Mouse (Mus musculus): ENCODE measurements at regions not wholly inside any gene's neighbourhood (a gene's known extent, or its start where the extent isn't known, plus 50 kb on each side); places are given as distances from the start of the nearest gene placed in this dataset.

DNA sequence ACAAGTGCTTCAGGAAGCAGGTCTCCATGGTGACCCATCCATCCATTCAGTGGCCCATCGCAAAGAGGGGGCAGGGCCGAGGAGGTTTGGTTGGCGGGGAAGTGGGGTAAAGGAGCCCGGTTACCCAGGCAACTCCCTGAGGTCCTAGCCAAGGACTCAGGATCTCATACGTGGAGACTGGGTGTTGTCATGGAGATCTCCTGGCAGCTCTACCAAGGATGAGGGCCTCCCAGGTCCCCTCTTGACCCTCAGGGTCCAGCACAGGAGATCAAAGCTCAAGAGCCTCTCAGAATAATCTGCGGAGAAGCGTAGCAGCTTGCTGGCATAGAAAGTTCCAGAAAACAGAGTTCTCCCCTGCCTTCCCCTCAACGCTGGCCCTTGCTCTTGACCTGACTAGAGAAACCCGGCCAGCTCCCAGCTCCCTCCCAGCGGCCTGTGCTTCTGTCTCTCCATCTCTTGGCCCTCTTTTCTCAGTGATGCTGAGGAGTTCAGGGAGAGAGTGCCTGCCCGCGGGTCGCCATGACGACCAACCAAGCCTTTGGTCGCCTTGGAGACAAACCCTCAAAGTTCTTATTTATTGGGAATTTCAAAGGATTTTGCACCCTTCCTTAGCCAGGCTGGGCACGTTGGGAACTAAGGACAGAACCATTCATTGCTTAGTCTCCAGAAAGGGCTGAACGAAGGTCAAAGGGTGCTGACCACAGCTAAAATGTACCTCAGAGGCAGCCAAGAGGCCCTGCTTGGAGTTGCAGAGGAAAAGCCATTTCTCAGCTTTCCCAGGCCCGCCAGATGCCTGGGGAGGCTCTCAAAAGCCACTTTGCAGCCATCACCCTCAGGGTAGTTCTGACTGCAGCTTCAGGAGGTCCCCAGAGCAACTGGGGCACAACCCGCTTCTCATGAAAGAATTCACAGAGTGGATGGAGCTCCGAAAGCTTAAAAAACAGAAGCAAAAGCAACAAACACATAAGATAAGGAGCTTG is 60.0 kb downstream of the Ubiad1 start:
- intact Hi-C loops (cut with DNase I) = loop anchor here (5.0 kb wide), 1 partner anchor 92 kb away; no protein-coding TSS in a partner anchor
- peak; percentile 86 for DNase-seq (ENCODE audit: extremely low spot score in 1 of 2, low spot score in 2 of 2)

- intact Hi-C loops (cut with DNase I) = loop anchor here (5.0 kb wide), 1 partner anchor 88 kb away; no protein-coding TSS in a partner anchor
- DNase-seq (ENCODE audit: extremely low spot score in 1 of 2, low spot score in 2 of 2) = no peak
Observed at GRCm38 (mm10) chr4:148380562-148380961, 64.0 kb downstream of the Ubiad1 start.

DNA sequence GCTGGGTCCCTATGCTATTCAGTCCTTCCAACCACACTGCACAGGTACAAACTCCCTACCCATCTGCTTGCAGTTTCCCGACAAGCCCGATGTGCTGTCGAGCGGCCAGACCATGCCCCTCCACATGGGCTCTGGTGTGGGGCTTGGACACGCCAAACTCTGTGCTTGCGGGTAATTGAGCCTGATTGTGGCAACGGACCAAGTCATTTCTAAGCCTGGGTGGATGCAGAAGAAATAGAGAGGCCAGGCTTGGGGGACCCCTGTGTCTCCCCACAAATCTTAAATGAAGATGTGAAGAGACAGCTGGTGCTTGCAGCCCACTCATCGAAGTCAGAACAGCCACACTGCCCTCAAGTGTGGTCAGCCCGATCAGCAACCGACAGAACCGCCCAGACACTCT is 66.1 kb downstream of the Ubiad1 start:
- intact Hi-C loops (cut with DNase I) = no loop called here
- DNase-seq (ENCODE audit: extremely low spot score in 1 of 2, low spot score in 2 of 2) = no peak

DNA sequence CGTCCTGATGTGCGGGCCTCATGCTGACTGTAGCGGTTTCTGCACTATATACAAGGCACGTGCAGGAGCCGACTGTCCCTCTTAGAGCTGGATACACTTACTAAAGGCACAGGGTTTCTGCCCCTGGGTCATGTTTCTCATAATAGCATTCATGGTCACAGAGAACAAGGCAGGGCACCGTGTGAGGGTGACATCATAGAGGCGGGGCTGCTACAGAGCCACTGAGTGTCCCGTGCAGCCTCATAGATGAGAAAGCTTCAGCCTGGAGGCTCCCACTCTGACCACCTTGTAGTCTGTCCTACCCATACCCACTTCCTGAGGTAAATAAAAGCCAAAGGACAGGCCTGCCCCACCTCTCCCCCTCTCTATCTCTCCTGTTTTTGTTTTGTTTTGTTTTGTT is 67.2 kb downstream of the Ubiad1 start:
- intact Hi-C loops (cut with DNase I) = no loop called here

DNA sequence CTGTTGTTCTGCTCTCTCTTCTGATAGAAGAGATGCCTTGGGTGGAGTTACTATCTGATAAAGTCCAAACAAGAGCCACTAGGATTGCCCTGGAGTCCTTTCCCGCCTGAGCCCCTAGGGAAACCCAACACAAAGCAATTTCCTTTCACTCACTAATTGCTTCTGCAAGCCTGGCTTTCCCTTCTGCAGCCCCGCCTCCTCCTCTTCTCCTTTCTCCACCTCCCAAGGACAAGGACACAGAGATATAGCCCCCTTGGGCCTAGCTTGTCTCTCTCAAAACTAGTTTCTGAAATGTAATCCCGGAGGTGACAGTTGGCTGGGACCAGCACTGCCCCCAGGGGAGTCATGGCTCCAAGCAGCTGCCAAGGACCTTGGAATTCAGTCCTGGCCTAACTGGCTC is 68.1 kb downstream of the Ubiad1 start:
- DNase-seq (ENCODE audit: extremely low spot score in 1 of 2, low spot score in 2 of 2) = no peak
- intact Hi-C loops (cut with DNase I) = no loop called here

More for the DNA sequence above, 67.2 kb downstream of the Ubiad1 start:
- no peak for DNase-seq (ENCODE audit: extremely low spot score in 1 of 2, low spot score in 2 of 2)

GRCm38 (mm10) chr4:148371489-148371888 is 73.1 kb downstream of the Ubiad1 start:
- DNase-seq (ENCODE audit: extremely low spot score in 1 of 2, low spot score in 2 of 2) = no peak
- intact Hi-C loops (cut with DNase I) = no loop called here

DNA sequence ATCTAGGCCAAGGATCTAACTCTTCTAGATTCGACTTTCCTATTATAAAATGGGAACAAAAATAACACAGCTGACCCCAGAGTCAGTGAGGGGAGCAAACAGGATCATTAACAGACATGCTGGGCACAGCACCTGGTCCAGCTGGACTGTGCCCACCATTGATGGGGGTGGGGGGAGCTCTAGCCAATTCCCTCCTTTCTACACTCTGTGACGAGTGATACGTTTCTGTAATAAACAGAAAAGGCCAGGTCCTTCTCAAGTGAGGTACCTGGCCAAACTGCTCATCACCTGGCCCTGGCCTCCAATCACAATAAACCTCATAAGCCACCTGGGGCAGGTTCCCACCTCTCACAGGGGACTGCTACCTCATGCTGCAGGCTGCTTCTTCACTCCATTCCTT is 76.9 kb downstream of the Ubiad1 start:
- intact Hi-C loops (cut with DNase I) = no loop called here
- DNase-seq (ENCODE audit: extremely low spot score in 1 of 2, low spot score in 2 of 2) = no peak

- intact Hi-C loops (cut with DNase I) = no loop called here
- no peak for DNase-seq (ENCODE audit: extremely low spot score in 1 of 2, low spot score in 2 of 2)
Observed at GRCm38 (mm10) chr4:148365804-148366203, 78.0 kb upstream of the Disp3 start.

DNA sequence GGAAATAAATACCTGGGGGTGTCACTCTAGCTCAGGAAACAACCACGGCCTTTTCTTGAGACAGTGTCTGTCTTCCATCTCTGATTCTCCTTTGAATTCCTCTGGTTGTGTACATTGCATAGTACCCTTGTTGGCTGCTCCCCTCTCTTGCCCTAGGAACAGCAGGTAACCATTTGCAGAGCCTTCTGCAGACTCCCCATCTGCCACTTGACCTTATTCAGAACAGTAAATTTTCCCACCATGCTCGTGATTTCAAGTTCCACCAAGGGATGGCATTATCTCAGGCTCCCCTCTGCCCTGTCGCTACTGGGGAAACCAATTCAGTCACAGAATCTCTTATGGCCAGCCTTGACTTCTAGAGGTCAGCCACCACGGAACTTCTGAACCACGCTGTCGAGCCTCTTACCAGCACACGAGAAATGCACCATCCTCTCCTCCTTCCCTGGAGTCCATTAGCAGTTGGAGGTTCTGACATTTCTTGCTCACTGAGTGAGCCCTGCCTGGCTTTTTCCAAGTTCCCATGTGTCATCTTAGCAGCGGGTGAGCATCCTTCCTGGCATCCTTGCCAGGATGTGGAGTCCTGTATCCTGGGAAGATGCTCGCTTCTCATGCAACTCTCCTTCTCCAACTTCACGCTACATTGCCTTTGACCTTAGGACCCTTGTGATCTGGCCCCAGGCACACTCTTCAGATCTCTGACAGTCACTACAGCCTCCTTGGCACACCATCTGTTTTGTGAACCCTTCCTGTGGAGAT is 75.8 kb upstream of the Disp3 start:
- DNase-seq (ENCODE audit: extremely low spot score in 1 of 2, low spot score in 2 of 2) = no peak
- intact Hi-C loops (cut with DNase I) = no loop called here

DNA sequence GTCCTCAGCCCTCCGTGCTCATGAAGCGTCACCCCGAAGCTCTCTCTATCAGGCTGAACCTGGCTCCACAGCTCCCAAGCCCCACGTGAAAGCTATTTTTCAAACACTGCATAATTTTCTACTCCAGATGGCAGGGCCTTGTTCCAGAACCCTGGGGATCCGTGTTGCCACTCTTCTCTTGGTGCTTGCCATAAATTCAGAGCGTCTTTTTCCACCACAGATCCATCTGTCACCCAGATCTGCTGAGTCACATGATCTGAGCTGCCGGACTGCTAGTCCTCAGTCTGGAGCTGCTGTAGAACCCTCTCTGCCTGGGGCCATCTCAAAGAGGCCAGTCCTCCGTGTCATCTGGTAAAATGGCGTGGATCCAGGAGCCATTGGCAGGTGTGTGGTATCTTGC is 73.2 kb upstream of the Disp3 start:
- DNase-seq (ENCODE audit: extremely low spot score in 1 of 2, low spot score in 2 of 2) = peak; percentile 41 to 75
- intact Hi-C loops (cut with DNase I) = no loop called here

GRCm38 (mm10) chr4:148358336-148358735 is 70.6 kb upstream of the Disp3 start:
- no peak for DNase-seq (ENCODE audit: extremely low spot score in 1 of 2, low spot score in 2 of 2)
- intact Hi-C loops (cut with DNase I) = no loop called here

DNA sequence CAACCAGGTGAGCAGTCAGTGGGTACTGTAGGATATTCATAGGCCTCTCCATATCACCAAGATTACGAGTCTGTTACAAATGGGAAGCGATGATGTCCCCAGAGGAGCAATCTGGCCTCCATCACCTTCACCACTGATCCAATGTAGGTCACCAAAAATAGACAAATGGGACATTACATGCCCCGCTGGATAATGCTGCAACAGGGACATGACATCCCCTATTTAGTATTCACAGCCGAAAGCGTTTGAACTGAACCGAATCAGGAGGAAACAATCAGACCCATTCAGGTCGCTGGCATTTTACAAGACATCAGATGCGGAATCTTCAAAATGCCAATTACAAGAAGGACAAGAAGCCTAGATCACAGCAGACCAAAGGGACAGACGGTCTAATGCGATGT is 69.5 kb upstream of the Disp3 start:
- DNase-seq (ENCODE audit: extremely low spot score in 1 of 2, low spot score in 2 of 2) = no peak
- intact Hi-C loops (cut with DNase I) = no loop called here

DNA sequence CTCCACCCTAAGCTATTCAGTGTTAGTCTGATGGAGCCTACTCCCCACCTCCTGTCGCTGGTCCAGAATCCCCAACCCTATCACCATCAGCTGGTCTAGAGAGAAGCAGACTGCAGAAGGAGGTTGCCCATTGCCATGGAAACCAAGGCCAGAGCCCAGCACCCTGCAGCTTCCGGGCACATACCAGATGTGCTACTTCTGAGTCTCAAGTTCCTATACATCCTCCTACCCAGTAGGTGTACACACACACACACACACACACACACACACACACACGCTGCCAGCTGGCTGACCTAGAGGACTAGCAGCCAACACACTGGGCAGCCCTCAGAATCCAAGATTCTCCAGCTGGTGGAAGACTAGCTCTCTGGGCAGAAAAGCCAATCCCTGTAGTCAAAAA is 68.9 kb upstream of the Disp3 start:
- intact Hi-C loops (cut with DNase I) = no loop called here
- peak; percentile 35 to 44 for DNase-seq (ENCODE audit: extremely low spot score in 1 of 2, low spot score in 2 of 2)

GRCm38 (mm10) chr4:148353969-148354368 is 66.2 kb upstream of the Disp3 start:
- no peak for DNase-seq (ENCODE audit: extremely low spot score in 1 of 2, low spot score in 2 of 2)
- intact Hi-C loops (cut with DNase I) = no loop called here

DNA sequence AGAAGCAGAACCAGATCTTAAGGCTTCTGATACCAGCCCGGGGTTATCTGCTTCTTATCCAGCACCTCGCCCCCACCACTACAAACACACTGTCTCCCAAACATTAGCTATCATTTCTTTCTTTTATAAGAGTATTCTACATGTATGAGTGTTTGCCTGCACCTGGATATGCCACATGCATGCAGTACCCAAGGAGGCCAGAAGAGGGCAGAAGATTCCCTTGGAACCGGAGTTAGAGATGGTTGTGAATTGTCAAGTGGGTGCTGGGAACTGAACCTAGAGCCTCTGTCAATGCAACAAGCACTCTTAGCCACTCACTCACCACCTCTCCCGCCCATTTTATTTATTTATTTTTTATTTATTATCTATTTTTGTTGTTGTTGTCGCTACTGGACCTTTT is 64.9 kb upstream of the Disp3 start:
- no peak for DNase-seq (ENCODE audit: extremely low spot score in 1 of 2, low spot score in 2 of 2)
- intact Hi-C loops (cut with DNase I) = no loop called here

GRCm38 (mm10) chr4:148341531-148342157 is 53.9 kb upstream of the Disp3 start:
- intact Hi-C loops (cut with DNase I) = no loop called here
- DNase-seq (ENCODE audit: extremely low spot score in 1 of 2, low spot score in 2 of 2) = no peak

- intact Hi-C loops (cut with DNase I) = no loop called here
- no peak for DNase-seq (ENCODE audit: extremely low spot score in 1 of 2, low spot score in 2 of 2)
Observed at GRCm38 (mm10) chr4:148340342-148340741, 52.6 kb upstream of the Disp3 start.

DNA sequence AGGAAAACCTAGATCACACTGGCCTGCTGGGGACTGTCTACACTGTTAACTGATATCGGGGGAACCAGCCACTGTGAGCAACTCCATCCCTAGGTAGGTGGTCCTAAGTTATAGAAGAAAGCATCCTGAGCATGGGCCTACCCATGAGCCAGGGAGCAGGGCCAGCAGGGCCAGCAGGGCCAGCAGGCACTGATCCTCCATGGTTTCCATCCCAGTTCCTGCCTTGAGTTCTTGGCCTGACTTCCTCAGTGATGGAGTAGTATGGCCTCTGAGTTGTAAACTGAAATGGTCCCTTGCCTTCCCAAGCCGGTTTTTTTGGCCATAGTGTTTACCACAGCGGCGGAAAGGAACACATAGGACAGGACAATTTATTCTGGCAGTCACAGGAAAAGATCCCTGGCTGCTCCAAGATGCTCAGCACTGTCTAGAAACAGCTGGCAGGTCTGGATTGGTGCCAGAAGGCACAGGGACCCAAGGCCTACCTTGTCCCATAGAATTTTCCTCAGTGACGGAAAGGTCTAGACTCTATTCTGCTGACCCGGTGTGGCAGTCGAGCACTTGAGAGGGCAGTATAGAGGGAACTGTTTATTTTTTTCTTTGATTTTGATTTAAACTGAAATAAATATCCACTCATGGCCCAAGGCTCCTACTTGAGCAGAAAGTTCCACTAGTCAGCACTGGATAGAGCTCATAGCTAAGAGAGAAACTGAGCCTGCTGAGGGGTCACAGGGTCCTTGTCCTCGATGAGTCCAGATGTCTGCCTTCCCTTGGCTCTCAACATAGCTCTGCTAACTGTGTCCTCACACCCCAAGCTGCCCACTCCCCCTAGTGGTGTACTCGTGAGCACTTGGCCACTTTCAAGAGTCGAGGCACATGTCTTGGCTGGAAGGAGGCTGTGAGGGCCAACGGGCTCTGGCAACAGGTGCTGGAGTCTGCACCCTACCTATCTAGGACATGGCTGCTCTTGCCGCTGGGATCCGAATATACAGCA is 50.4 kb upstream of the Disp3 start:
- intact Hi-C loops (cut with DNase I) = no loop called here

More for the DNA sequence above, 50.4 kb upstream of the Disp3 start:
- peak; percentile 47 to 55 for DNase-seq (ENCODE audit: extremely low spot score in 1 of 2, low spot score in 2 of 2)
